8 mouse cellular contexts compared by ENCODE assay signal in genomic region chr10:28075491-28076035, GRCm38 (mm10). TPM values are rescaled to one million over a fixed set of nuclear protein-coding genes. Genes with fewer than 3 reads are reported as not detected.
DNase-seq lines count a peak whose midpoint lies in the region; ATAC-seq and TF ChIP-seq lines count a peak whose summit lies in the region.

No protein-coding gene starts in this region.

- peak; percentile 46 for DNase-seq in right cerebral cortex, postnatal 25 days
- DNase-seq in right cerebral cortex, adult 2 months (ENCODE audit: low spot score in 2 of 2) = no peak
- peak; percentile 58 to 62 for DNase-seq in heart, postnatal 10 days
- peak; percentile 46 to 53 for DNase-seq in kidney, postnatal 36 days
- peak; percentile 39 for DNase-seq in mesoderm, embryonic 11.5 days (ENCODE audit: low read depth, low spot score)
- peak; percentile 10 for DNase-seq in urinary bladder, postnatal 10 days (ENCODE audit: low spot score)

- H3K4me3 ChIP-seq in embryonic fibroblast, embryonic 13.5 days (ENCODE audit: insufficient read depth, low read length) = peak overlapping the region; percentile 93

- TF ChIP-seq POLR2A in embryonic fibroblast, embryonic 13.5 days (IDR thresholded peaks at IDR 0.05; ENCODE audit: low read depth, low read length) = no peak

- H3K27ac ChIP-seq in embryonic fibroblast, embryonic 13.5 days (ENCODE audit: insufficient read depth, low read length) = no peak overlapping the region

- intact Hi-C loops in heart, postnatal 10 days (cut with DNase I) = loop anchor here (2.0 to 10.0 kb wide), 2 partner anchors 37 to 209 kb away; no protein-coding TSS in a partner anchor

- H3K4me1 ChIP-seq in embryonic fibroblast, embryonic 13.5 days (ENCODE audit: control insufficient read depth, insufficient read depth, low read length) = no peaks in the 10 kb centered on the region

- no peak for ATAC-seq in inflammation-experienced regulatory T-cells, adult 6 months

- TF ChIP-seq CTCF in embryonic fibroblast, embryonic 13.5 days (IDR thresholded peaks at IDR 0.05; ENCODE audit: borderline replicate concordance, insufficient read depth, low read length) = no peak

RNA-seq across cellular contexts. Expression of gene Ptprk, which starts 0.9 kb away (rescaled TPM):
- 28.0 and 34.5 TPM in 2 replicates for polyA plus RNA-seq in embryonic fibroblast, embryonic 13.5 days (2011; ENCODE audit: insufficient read length, low read depth, missing spikeins)
- 10 to 100 TPM; 45.4 to 50.1 TPM for total RNA-seq in heart, postnatal 10 days (2021)
- polyA plus RNA-seq in inflammation-experienced regulatory T-cells, adult 6 months (2017; shearing (Covaris generic)) = 1 to 10 TPM in 1 of 3 experiments, under 1 TPM in 1, not detected in 1; 0.17 to 5.3 TPM

Comparison
In these comparisons a context has a peak if more than half of its experiments do, and no peak if none do; other contexts are left out.
1. DNase-seq: peak in right cerebral cortex, postnatal 25 days (single experiment), heart, postnatal 10 days (2 of 2), kidney, postnatal 36 days (2 of 2), mesoderm, embryonic 11.5 days (single experiment) and urinary bladder, postnatal 10 days (single experiment); none in right cerebral cortex, adult 2 months (0 of 2).